Mouse (Mus musculus): Measurements from ENCODE around the gene Pbld2.
"Not testable (repeated sequence)": the region's sequence is repeated elsewhere in the genome, so short reads cannot be mapped to it uniquely, and the experiment has no call there.

Gene Pbld2

DNA sequence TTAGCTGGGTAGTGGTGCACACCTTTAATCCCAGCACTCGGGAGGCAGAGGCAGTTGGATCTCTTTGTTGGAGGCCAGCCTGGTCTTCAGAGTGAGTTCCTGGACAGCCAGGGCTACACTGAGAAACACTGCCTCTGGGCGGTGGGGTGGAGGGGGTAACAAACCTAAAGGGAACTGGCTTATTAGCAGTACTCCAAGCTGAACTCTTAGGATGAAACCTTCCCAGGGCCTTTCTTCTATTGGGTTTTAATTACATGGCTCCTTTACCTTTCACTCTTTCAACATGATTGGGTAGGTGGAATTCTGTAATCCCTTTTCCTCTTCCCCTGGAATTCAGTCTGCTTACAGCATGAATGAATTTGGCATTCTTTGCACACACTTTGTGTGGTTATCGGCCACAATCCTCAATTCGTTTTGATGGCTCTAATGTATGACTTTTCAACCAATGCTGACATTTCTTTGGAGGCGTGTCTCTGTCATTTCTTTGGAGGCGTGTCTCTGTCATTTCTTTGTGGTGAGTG, 1.4 kb downstream of the Pbld2 start:
- DNase-seq: no peak

GRCm38 (mm10) chr10:63026156-63026794, 2.2 kb downstream of the Pbld2 start:
- DNase-seq: no peak

GRCm38 (mm10) chr10:63026795-63027160, 2.7 kb downstream of the Pbld2 start:
- DNase-seq: no peak

- no peak for DNase-seq
These were observed 3.5 kb downstream of the Pbld2 start for GRCm38 (mm10) chr10:63027376-63028161.

DNA sequence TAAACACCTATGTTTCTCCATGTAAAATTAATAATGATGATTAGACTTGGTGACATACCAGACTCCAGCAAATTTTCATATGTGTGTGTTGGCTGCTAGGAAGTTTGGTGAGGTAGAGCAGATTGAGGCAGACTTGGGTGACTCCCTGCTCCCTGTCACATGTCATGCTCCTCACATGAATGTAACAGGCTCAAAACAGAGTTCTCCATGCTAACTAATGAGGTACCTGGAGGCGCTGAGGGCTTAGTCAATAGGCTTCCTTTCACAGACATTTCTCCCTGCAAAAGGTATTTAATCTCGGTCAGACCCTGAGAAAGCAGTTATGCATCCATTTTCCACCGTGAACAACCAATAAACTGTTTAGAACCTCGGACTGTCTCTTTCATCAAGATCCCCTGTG, 4.3 kb downstream of the Pbld2 start:
- no peak for DNase-seq

GRCm38 (mm10) chr10:63032267-63032666, 8.2 kb downstream of the Pbld2 start:
- DNase-seq: no peak

- DNase-seq: no peak
These were observed 8.8 kb downstream of the Pbld2 start for GRCm38 (mm10) chr10:63032956-63033355.

GRCm38 (mm10) chr10:63038571-63039320, 14.6 kb downstream of the Pbld2 start:
- no peak for DNase-seq

- no peak for DNase-seq
These were observed 15.9 kb downstream of the Pbld2 start for GRCm38 (mm10) chr10:63039867-63040628.

DNA sequence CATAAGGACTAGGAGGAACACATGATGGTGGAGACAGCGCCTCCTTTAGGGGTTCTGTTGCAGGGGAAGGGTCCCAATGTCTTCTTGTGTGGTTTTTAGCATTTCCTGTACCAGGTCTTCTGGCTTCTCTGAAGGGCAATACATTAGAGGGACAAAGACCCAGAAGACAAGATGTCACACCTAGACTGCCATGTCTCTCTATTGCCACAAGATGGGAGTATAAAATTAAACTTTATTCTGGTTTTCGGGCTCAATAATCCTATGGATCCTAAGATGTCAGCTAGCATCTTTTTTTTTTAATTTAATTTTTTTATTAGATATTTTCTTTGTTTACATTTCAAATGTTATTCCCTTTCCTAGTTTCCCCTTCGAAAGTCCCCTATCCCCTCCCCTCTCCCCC, 19.0 kb downstream of the Pbld2 start:
- DNase-seq: no peak

DNA sequence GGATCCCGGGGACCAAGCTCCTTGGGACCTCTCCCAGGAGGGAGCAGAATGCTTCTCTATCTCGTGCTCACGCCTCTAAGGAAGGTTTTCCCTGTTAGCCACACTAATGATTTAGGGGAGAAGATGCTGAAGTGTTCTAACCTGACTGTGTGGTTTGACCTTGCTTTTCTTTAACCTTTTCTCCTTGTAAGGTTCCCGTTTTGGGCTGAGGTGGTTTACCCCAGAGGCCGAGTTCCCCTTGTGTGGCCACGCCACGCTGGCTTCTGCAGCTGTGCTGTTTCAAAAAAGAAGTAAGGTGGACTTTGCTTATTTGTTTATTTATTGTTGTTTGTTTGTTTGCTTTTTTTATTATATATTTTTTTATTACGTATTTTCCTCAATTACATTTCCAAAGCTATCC, 23.6 kb downstream of the Pbld2 start:
- DNase-seq: no peak

- DNase-seq: no peak
These were observed 25.0 kb downstream of the Pbld2 start for GRCm38 (mm10) chr10:63049106-63049505.

GRCm38 (mm10) chr10:63051267-63051666, 27.2 kb downstream of the Pbld2 start:
- no peak for DNase-seq

- DNase-seq: no peak
These were observed 27.9 kb downstream of the Pbld2 start for GRCm38 (mm10) chr10:63052011-63052410.

DNA sequence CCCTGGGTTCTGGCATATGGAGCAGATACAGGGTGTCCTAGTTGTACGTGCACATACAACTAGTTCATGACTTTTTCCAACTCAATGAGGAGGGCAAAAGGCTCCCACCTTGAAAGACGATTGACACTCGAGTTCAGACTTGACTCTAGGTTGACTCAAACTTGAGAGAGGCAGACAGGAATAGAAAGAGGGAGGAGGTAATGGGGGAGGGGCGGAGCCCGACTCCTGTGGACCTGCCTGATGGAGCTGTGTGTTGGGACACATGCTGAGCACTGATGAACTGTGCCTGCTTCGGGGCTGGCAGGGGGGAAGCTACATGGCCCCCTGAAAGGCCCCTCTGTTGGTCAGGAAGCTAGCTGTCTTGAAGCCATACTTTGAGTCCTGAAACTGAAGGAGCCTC, 28.9 kb downstream of the Pbld2 start:
- DNase-seq: no peak

- DNase-seq: not testable (repeated sequence)
These were observed 30.0 kb downstream of the Pbld2 start for GRCm38 (mm10) chr10:63054071-63054470.

DNA sequence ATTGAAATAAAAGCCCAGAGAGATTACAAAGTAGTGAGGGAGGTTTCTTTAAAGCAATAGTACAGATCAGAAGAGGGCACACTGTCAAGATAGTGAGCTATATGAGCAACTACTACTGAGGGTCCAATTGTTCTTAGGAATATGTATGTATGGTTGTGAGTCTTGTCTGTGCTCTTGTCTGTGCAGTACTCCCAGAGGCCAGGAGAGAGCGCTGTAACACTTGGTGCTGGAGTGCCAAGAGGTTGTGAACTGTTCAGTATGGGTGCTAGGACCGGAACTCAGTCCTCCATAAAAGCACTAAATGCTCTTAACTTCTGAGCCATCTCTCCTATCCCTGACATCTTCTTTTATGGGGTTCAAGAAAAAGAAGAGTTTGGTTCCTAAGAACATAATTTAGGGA, 30.5 kb downstream of the Pbld2 start:
- no peak for DNase-seq

DNA sequence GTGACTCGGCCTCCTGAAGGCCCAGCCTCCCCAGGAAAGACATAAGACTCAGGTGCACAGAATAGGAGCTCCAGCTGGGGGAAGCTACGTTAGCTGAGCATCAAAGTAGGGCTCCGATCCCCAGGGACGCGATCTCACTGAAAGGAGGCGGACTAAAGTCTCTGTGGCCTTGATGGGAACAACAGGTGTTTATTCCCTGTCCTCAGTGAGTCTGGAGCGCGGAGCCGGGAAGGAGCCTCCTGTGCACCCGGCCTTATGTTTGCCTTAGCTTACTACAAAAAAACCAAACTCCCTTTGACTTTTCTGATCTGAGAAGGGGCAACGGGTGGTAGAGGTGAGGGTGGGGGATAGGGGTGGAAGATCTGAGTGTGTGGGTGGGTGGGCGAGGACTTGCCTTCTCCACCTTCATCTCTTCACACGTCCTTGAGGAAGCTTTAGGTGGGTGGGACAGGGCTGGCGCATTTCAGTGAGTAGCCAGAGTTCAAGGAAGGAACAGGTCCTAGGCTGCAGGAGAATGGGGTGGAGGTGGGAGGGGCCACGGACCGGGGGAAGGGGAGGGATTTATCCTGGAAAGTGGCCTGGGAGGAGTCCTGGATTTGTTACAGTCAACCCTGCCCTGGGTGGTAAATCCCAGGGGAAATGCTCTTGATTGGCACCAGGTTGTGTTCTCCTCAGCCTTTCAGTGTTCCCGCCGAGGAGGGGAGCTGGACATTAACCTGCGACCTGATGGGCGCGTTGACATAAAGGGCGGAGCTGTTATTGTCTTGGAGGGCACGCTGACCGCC, 33.0 kb downstream of the Pbld2 start:
- DNase-seq: no peak

DNA sequence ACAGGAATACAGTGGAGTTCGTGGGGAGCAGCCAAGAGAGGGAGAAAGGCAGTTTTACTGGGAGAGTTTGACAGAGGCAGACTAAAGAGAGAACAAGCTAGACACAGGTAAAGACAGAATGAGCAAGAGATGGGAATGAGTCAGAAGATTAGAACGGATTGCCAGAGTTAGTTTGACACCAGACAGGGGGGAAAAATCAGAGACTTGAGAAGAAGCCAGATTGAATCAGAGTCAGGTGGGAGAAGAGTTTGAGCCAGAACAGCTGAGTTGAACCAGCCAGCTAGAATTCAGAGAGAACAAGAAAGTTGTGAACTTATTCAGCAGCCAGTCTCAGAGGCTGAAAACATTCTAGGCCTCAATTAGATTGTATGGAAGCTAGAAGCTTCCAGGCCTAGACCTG, 35.7 kb downstream of the Pbld2 start, which contains the start of gene Pbld1:
Gene Pbld1 (plus strand): TSS at position 301 of the 400 bp plus-strand sequence.
- no peak for DNase-seq

DNA sequence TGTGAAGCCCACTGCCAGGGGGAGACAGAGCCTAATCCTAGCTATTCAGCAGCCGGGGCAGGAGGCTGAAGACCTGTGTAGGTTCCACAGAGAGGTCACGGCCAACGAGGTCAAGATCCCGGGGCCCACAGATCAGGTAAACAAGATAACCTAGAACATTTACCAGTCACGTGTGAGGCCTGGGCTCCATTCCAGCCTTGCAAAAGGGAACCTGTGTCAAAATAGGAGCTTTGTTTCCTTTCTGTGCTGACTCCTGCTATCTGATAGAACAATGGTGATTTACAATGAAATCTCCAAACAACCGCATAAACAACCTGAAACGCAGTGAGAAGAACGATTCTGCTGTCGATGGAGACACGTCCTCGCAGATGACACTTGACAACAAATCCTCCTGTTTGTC, 36.3 kb downstream of the Pbld2 start:
- no peak for DNase-seq

DNA sequence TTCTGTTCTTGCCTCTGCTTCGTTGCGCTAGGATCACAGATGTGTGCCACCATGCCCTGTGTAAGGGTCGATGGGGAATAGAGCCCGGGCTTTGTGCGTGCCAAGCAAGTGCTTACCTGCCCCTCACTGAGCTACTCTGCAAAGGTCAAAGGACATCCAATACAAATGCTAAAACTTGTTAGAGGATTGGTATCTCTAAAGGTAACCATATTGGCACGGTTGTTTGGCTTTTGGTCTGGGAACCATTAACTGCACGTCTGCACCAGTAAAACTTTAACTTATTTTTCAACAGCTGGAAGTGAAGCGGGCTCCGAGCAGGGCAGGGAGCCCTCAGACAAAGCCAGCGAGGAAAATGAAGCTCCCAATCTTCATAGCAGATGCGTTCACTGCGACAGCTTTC, 37.2 kb downstream of the Pbld2 start:
- no peak for DNase-seq

DNA sequence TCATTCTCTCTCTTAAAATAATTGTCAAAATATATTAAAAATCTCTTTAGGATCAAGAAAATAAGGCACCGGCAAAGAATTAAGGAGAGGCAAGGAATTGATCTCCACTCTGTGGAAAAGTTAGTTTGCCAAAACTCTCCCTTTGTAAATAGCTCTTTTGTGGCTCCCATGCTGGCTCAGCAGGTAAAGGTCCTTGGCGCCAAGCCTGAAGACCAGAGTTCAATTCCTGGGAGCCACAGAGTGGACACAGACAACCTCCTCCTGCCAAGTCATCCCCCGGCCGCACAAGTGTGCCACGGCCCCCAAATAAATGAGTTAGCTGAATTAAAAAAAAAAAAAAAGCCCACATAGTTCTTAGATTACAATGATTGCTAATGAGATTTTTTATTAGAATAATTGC, 38.6 kb downstream of the Pbld2 start:
- no peak for DNase-seq

All from thymus, adult 18-20 months (tissue).